Mouse (Mus musculus) Patski (cell line): ENCODE data around the gene Plcl1. TPM values are rescaled to one million over a fixed set of nuclear protein-coding genes. Genes with fewer than 3 reads are reported as not detected.

ENCODE experiments used
- ATAC-seq: fragments of 100-300 bp; one replicate; pipeline ENCODE4 v1.8.0; 2021
- CTCF ChIA-PET: fragments of 350-600 bp; sonication (Branson Sonifier 250); formaldehyde crosslinking; loops from one replicate; lab custom pipeline; 2022; ENCODE audit warnings: inconsistent platforms; lab: Charles Lee
- POLR2A ChIA-PET: fragments of 350-600 bp; sonication (Branson Sonifier 250); formaldehyde crosslinking; loops from one replicate; lab custom pipeline; 2022; ENCODE audit warnings: antibody characterized with exemption, inconsistent platforms; lab: Charles Lee
- DNase-seq: peaks from one replicate; pipeline ENCODE4 v3.0.0-alpha.2; 2011; ENCODE audit warnings: low read depth, low spot score
- H3K27me3 ChIP-seq: fragments of 371-371 bp; one replicate; pipeline ENCODE4 v1.5.1; 2021
- CTCF ChIP-seq: fragments of 100-300 bp; IDR thresholded peaks from one replicate; pipeline ENCODE4 v1.5.1; 2021
- in situ Hi-C: fragments of 300-500 bp; cut with MboI; formaldehyde crosslinking; loops from 3 replicates; pipeline ENCODE4 v1.11.1; 2018; ENCODE audit warnings: low pct_unique_long_range_greater_than_20kb, mixed read lengths
- polyA plus RNA-seq: library from polyadenylated mRNA; unstranded; gene quantifications from one replicate; pipeline ENCODE4 v1.2.3, GENCODE M21; 2021

Plcl1 gene
- polyA plus RNA-seq, 1 experiment from 2014 or later, result 15.2 TPM

DNA sequence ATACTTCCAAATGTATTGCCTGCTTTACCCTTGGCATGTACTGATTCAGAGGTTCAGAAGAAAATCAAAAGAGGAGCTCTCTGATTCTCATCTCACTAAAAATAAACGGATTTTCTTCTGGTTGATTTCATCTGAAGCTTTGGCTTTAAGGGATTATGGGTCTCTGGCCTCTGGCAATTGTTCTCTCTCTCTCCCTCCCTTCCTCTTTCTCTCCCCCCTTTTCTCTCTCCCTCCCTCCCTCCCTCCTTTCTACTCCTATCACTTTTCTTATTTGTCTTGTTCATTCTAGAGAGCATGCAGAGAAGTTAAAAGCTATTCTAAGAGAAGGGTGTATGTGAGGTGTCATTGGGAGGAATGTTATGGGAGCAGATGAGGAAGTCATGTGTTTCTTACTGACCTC, 225.8 kb downstream of the Plcl1 start:
- CTCF ChIA-PET, result no interaction called here
- H3K27me3 ChIP-seq, result no peaks in the 10 kb centered on the region
- DNase-seq (no peak), ATAC-seq (no peak)
- POLR2A ChIA-PET, result no interaction called here
- no peak for TF ChIP-seq CTCF
- in situ Hi-C loops, result no loop called here

DNA sequence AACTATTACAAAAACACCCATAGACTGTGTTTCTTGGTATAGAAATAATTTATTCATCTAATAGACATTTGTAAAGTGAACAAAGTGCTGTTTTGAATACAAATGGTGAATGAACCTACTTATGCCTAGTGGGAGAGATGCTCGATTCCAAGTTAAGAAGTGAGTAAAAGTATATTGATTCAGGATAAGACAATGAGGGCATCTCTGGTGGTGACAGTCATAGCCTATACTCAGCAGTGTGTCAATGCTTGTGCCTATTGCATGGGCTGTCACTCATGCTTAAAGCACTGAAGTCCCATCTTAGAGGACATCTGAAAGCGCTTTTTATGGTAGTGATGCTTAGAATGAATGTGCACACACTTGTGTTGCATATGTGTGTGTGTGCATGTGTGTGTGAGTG, 226.3 kb downstream of the Plcl1 start:
- TF ChIP-seq CTCF, result no peak
- H3K27me3 ChIP-seq, result no peaks in the 10 kb centered on the region
- CTCF ChIA-PET, result interaction anchor here (1.1 kb wide), 1 partner anchor 14 kb away, joined by 3 read pairs; no protein-coding TSS in a partner anchor
- DNase-seq (no peak), ATAC-seq (no peak)
- POLR2A ChIA-PET, result no interaction called here
- in situ Hi-C loops, result no loop called here

- DNase-seq (no peak), ATAC-seq (no peak)
- CTCF ChIA-PET, result interaction anchor here (1.1 kb wide), 1 partner anchor 15 kb away, joined by 3 read pairs; no protein-coding TSS in a partner anchor
- H3K27me3 ChIP-seq, result no peaks in the 10 kb centered on the region
- in situ Hi-C loops, result no loop called here
- POLR2A ChIA-PET, result no interaction called here
- TF ChIP-seq CTCF, result no peak
Observed at GRCm38 (mm10) chr1:55633326-55633725, 227.6 kb downstream of the Plcl1 start.

- in situ Hi-C loops, result no loop called here
- POLR2A ChIA-PET, result no interaction called here
- TF ChIP-seq CTCF, result no peak
- no peak for DNase-seq
- H3K27me3 ChIP-seq, result no peaks in the 10 kb centered on the region
- CTCF ChIA-PET, result no interaction called here
- ATAC-seq, result no peak
Observed at GRCm38 (mm10) chr1:55659518-55660210, 253.9 kb downstream of the Plcl1 start.

GRCm38 (mm10) chr1:55661381-55661780, 255.7 kb downstream of the Plcl1 start:
- ChIA-PET CTCF (interaction anchor here (1.2 kb wide), 1 partner anchor 14 kb away, joined by 3 read pairs; no protein-coding TSS in a partner anchor), POLR2A (interaction anchor here (0.8 kb wide), 1 partner anchor 10 kb away, joined by 3 read pairs; no protein-coding TSS in a partner anchor)
- no peak for TF ChIP-seq CTCF
- no peaks in the 10 kb centered on the region for H3K27me3 ChIP-seq
- in situ Hi-C loops, result no loop called here
- ATAC-seq (no peak), DNase-seq (no peak)

DNA sequence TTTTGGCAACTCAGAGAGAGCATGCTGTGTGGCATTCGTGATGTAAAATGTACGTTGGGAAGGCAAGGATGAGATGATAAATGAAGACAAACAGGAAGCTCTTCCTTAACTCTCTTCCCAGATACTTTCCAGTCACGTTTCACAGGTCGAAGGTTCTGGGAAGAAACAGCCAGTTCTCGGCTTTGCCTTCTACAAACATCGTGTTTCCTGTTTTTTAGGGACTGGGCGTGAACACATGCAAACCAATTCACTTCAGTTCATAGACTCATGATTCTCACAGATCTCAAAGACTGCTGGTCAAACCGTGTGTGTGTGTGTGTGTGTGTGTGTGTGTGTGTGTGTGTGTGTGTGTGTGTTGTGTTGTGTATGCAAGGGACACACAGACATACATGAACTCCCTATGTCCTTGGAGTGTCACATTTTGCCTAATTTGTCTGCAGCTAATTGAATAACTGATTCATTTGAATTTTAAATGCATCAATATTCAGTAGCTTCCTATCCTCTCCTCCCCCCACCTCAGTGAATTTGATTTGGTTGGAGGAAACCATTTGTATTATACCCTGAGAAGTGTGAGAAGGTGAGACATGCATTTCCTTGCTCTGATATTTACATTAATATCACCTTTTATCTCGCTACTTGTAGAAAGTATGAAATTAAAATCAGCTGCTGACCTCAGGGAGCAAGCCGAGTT, 259.6 kb downstream of the Plcl1 start:
- ATAC-seq, result no peak
- POLR2A ChIA-PET, result interaction anchor here (0.8 kb wide), 1 partner anchor 9 kb away, joined by 3 read pairs; no protein-coding TSS in a partner anchor
- TF ChIP-seq CTCF, result no peak
- CTCF ChIA-PET, result interaction anchor here (0.7 to 1.7 kb wide), 4 partner anchors 12 to 243 kb away, joined by 3 to 5 read pairs (median 3); no protein-coding TSS in a partner anchor
- in situ Hi-C loops, result no loop called here
- no peak for DNase-seq
- H3K27me3 ChIP-seq, result no peaks in the 10 kb centered on the region

DNA sequence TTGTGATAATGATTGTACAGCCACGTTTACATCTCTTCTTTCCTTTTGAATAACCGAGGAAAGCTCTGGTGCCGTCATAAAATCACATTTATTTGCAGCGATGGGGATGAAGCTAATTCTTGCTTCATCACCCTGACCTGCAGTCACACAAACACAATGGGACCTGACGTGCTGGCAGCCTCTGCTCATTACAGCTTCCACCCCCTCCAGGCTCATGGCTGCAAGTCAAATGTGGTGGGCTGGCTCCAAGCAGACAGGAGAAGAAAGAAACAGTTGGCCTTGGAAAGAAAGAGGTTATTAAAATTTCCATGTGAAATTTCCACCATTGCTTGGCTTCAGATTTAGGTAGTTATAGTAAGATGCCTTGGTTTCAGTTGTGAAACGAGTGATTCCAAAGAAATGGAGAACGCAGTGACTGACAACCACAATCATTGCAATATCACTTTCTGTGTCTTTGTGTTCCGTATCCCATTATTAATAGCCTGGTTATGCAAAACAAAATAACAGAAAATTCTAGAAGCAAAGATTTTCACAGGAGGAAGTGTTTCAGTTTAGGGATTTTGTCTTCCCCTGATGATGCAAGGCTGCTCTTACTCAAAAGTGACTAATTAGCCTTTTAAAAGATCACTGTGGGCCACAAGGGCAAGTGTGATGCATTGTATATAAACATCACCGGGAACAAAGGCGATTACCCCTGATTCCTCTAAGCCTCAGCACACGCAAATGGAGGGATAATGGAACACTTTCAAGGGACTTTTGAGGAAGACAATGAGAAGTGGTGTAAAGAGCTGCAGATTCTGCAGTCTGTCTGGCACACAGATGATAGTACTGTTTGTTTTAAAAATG, 260.3 kb downstream of the Plcl1 start:
- ATAC-seq (no peak), DNase-seq (no peak)
- in situ Hi-C loops, result no loop called here
- no peaks in the 10 kb centered on the region for H3K27me3 ChIP-seq
- CTCF ChIA-PET, result interaction anchor here (1.2 to 1.7 kb wide), 2 partner anchors 12 to 20 kb away, joined by 3 to 5 read pairs; no protein-coding TSS in a partner anchor
- POLR2A ChIA-PET, result interaction anchor here (0.8 kb wide), 1 partner anchor 10 kb away, joined by 3 read pairs; no protein-coding TSS in a partner anchor
- TF ChIP-seq CTCF, result no peak

DNA sequence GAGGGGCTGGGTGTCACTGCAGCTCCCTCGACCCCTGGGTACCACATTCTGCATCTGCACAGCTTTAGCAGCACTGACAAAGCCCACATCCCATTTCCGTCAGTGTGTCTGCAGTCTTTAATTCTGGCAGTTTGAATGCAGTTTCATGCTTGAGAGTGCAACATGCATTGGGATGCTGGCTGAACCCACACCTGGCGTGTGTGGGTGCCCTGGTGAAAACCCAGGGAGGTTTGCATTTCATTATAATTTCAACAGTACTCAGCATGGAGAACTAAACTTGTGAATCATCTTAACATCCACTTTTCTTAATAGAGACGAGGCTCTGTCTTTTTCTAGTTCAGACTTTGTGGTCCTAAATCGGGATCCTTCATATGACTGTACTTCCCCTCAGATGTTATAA, 261.1 kb downstream of the Plcl1 start:
- in situ Hi-C loops, result no loop called here
- ATAC-seq, result no peak
- H3K27me3 ChIP-seq, result no peaks in the 10 kb centered on the region
- CTCF ChIA-PET, result no interaction called here
- POLR2A ChIA-PET, result no interaction called here
- DNase-seq, result no peak
- no peak for TF ChIP-seq CTCF

DNA sequence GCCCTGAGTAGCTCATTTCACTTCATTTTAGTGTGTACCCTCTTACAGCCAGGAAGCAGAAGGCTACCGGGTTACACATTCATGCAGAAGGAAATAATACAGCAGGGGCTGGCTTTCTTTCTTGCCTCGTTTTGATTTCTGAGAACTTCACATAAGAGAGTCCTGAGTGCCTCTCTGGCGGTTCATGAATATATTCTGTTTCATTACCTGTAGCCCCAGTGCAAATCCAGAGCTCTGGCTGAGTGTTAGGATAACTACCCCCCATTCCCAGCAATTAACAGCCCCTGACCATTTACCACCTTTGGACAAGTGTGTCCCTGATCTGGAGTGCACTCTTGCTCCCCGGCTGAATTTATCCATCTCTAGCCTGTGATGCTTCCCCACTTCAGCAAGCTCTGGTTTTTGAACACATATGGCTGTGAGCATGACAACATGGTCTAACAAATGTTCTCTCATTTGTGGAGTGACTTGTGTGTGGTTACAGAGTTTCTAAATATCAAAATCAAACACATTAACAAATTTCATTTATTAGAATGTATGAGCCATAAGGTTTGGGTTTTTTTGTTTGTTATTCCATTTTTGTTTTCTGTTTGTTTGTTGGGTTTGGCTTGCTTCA, 263.0 kb downstream of the Plcl1 start:
- ATAC-seq, result no peak
- in situ Hi-C loops, result no loop called here
- ChIA-PET POLR2A (no interaction called here), CTCF (interaction anchor here (0.8 to 1.7 kb wide), 3 partner anchors 13 to 264 kb away, joined by 3 to 7 read pairs (median 3); no protein-coding TSS in a partner anchor)
- DNase-seq, result no peak
- TF ChIP-seq CTCF, result no peak
- H3K27me3 ChIP-seq, result no peaks in the 10 kb centered on the region

DNA sequence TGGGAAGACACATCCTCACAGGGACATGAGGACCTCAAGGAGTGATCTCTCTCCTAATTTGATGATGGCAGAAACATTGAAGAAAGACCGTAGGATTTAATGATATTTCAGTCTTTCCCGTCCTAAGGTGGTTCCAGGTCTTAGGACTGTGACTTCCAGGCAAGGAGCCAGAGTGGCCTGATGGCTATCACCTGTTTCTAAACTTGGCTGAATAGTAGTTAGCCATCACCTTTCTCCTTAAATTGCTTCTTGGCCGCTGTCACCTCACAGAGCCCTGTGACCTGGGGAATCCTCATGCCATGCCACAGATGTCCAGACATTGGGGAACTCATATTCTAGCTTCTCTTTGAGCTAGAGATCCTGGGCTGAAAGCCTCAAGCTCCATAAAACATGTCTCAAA, 277.0 kb downstream of the Plcl1 start:
- CTCF ChIA-PET, result interaction anchor here (1.6 kb wide), 1 partner anchor 9 kb away, joined by 4 read pairs; no protein-coding TSS in a partner anchor
- no peaks in the 10 kb centered on the region for H3K27me3 ChIP-seq
- DNase-seq (no peak), ATAC-seq (no peak)
- POLR2A ChIA-PET, result no interaction called here
- no peak for TF ChIP-seq CTCF
- in situ Hi-C loops, result no loop called here
